Mouse (Mus musculus): ENCODE data around the gene Drc1. TPM values are rescaled to one million over a fixed set of nuclear protein-coding genes. Genes with fewer than 3 reads are reported as not detected.

The Drc1 gene
- polyA plus RNA-seq, 2 experiments = 0.73 to 0.98 TPM

- Histone ChIP-seq H3K27ac (no peak overlapping the region), H3K27me3 (ENCODE audit: control insufficient read depth, insufficient read depth, low read length) (no peaks in the 10 kb centered on the region), H3K36me3 (replicated peaks; ENCODE audit: control insufficient read depth, insufficient read depth, low read depth) (no peaks in the 10 kb centered on the region; the same call in 1 of the 2 replicates), H3K9me3 (ENCODE audit: control insufficient read depth, low read length) (no peaks in the 10 kb centered on the region), H3K9ac (replicated peaks) (no peak overlapping the region), H3K4me3 (ENCODE audit: insufficient read depth in 1 of 2, low read depth in 2 of 2, low read length in 2 of 2) (no peak overlapping the region), H3K4me1 (replicated peaks; ENCODE audit: control insufficient read depth in 2 of 2, insufficient read depth in 2 of 2, low read length in 1 of 2) (peaks cover 9 to 15% of the 10 kb centered on the region in 2 experiments), H3K4me2 (ENCODE audit: low read depth) (no peak overlapping the region)
- ATAC-seq (ENCODE audit: insufficient read depth) (no peak), DNase-seq (ENCODE audit: low read depth in 3 of 3, low spot score in 3 of 3) (no peak)
- WGBS (ENCODE audit: insufficient replicate concordance) = 80% methylated on average over 9 of the region's 9 CpGs
- TF ChIP-seq CTCF (IDR thresholded peaks at IDR 0.05; ENCODE audit: low read depth) = no peak
- TF ChIP-seq EP300 (IDR thresholded peaks at IDR 0.05; ENCODE audit: low read depth) = no peak
Measured at GRCm38 (mm10) chr5:30245861-30246416, 35.2 kb upstream of the Drc1 start.

GRCm38 (mm10) chr5:30247666-30248065 is 33.5 kb upstream of the Drc1 start:
- H3K27ac ChIP-seq = no peak overlapping the region
- DNase-seq (ENCODE audit: low read depth in 3 of 3, low spot score in 3 of 3) (no peak), ATAC-seq (ENCODE audit: insufficient read depth) (no peak)
- TF ChIP-seq CTCF (IDR thresholded peaks at IDR 0.05; ENCODE audit: low read depth) (peak; percentile 52), EP300 (IDR thresholded peaks at IDR 0.05; ENCODE audit: low read depth) (no peak)
- H3K36me3 ChIP-seq (replicated peaks; ENCODE audit: control insufficient read depth, insufficient read depth, low read depth) = peaks cover 6% of the 10 kb centered on the region; the same call in 1 of the 2 replicates
- no peaks in the 10 kb centered on the region for H3K9me3 ChIP-seq (ENCODE audit: control insufficient read depth, low read length)
- H3K4me1 ChIP-seq (replicated peaks; ENCODE audit: control insufficient read depth in 2 of 2, insufficient read depth in 2 of 2, low read length in 1 of 2) = peaks cover 2 to 12% of the 10 kb centered on the region in 2 experiments; a peak in 3 of 4 replicates
- no peak overlapping the region for H3K9ac ChIP-seq (replicated peaks)
- 74% methylated on average over 1 of the region's 1 CpGs for WGBS (ENCODE audit: insufficient replicate concordance)
- no peak overlapping the region for H3K4me3 ChIP-seq (ENCODE audit: insufficient read depth in 1 of 2, low read depth in 2 of 2, low read length in 2 of 2)
- H3K4me2 ChIP-seq (ENCODE audit: low read depth) = no peak overlapping the region
- H3K27me3 ChIP-seq (ENCODE audit: control insufficient read depth, insufficient read depth, low read length) = no peaks in the 10 kb centered on the region

GRCm38 (mm10) chr5:30255567-30256354 is 25.4 kb upstream of the Drc1 start:
- WGBS (ENCODE audit: insufficient replicate concordance) = 75% methylated on average over 12 of the region's 12 CpGs
- ATAC-seq (ENCODE audit: insufficient read depth) = no peak
- H3K4me3 ChIP-seq (ENCODE audit: insufficient read depth in 1 of 2, low read depth in 2 of 2, low read length in 2 of 2) = no peak overlapping the region
- no peak overlapping the region for H3K27ac ChIP-seq
- TF ChIP-seq EP300 (IDR thresholded peaks at IDR 0.05; ENCODE audit: low read depth) (no peak), CTCF (IDR thresholded peaks at IDR 0.05; ENCODE audit: low read depth) (peak; percentile 34; the same call in 1 of the 2 replicates)
- H3K27me3 ChIP-seq (ENCODE audit: control insufficient read depth, insufficient read depth, low read length) = no peaks in the 10 kb centered on the region
- H3K4me2 ChIP-seq (ENCODE audit: low read depth) = no peak overlapping the region
- H3K9ac ChIP-seq (replicated peaks) = no peak overlapping the region
- H3K9me3 ChIP-seq (ENCODE audit: control insufficient read depth, low read length) = no peaks in the 10 kb centered on the region
- no peak for DNase-seq (ENCODE audit: low read depth in 3 of 3, low spot score in 3 of 3)
- peaks cover 16% of the 10 kb centered on the region for H3K36me3 ChIP-seq (replicated peaks; ENCODE audit: control insufficient read depth, insufficient read depth, low read depth)
- H3K4me1 ChIP-seq (replicated peaks; ENCODE audit: control insufficient read depth in 2 of 2, insufficient read depth in 2 of 2, low read length in 1 of 2) = no peaks in the 10 kb centered on the region

GRCm38 (mm10) chr5:30258776-30259175 is 22.4 kb upstream of the Drc1 start:
- WGBS (ENCODE audit: insufficient replicate concordance) = 84% methylated on average over 7 of the region's 7 CpGs
- TF ChIP-seq EP300 (IDR thresholded peaks at IDR 0.05; ENCODE audit: low read depth) = no peak
- no peak for TF ChIP-seq CTCF (IDR thresholded peaks at IDR 0.05; ENCODE audit: low read depth)

GRCm38 (mm10) chr5:30270571-30271190 is 10.5 kb upstream of the Drc1 start:
- TF ChIP-seq CTCF (IDR thresholded peaks at IDR 0.05; ENCODE audit: low read depth) (no peak), EP300 (IDR thresholded peaks at IDR 0.05; ENCODE audit: low read depth) (no peak)

More at GRCm38 (mm10) chr5:30258776-30259175, 22.4 kb upstream of the Drc1 start:
- no peaks in the 10 kb centered on the region for H3K27me3 ChIP-seq (ENCODE audit: control insufficient read depth, insufficient read depth, low read length)
- DNase-seq (ENCODE audit: low read depth in 3 of 3, low spot score in 3 of 3) = no peak
- H3K9me3 ChIP-seq (ENCODE audit: control insufficient read depth, low read length) = no peaks in the 10 kb centered on the region
- no peak for ATAC-seq (ENCODE audit: insufficient read depth)
- no peak overlapping the region for H3K27ac ChIP-seq
- peaks cover 16% of the 10 kb centered on the region for H3K36me3 ChIP-seq (replicated peaks; ENCODE audit: control insufficient read depth, insufficient read depth, low read depth)
- no peaks in the 10 kb centered on the region for H3K4me1 ChIP-seq (replicated peaks; ENCODE audit: control insufficient read depth in 2 of 2, insufficient read depth in 2 of 2, low read length in 1 of 2)
- H3K4me2 ChIP-seq (ENCODE audit: low read depth) = no peak overlapping the region
- no peak overlapping the region for H3K4me3 ChIP-seq (ENCODE audit: insufficient read depth in 1 of 2, low read depth in 2 of 2, low read length in 2 of 2)
- H3K9ac ChIP-seq (replicated peaks) = no peak overlapping the region

More at GRCm38 (mm10) chr5:30270571-30271190, 10.5 kb upstream of the Drc1 start:
- Histone ChIP-seq H3K4me2 (ENCODE audit: low read depth) (no peak overlapping the region), H3K4me1 (replicated peaks; ENCODE audit: control insufficient read depth in 2 of 2, insufficient read depth in 2 of 2, low read length in 1 of 2) (no peaks in the 10 kb centered on the region), H3K27ac (no peak overlapping the region), H3K4me3 (ENCODE audit: insufficient read depth in 1 of 2, low read depth in 2 of 2, low read length in 2 of 2) (no peak overlapping the region), H3K9me3 (ENCODE audit: control insufficient read depth, low read length) (no peaks in the 10 kb centered on the region), H3K27me3 (ENCODE audit: control insufficient read depth, insufficient read depth, low read length) (no peaks in the 10 kb centered on the region), H3K9ac (replicated peaks) (no peak overlapping the region), H3K36me3 (replicated peaks; ENCODE audit: control insufficient read depth, insufficient read depth, low read depth) (peaks cover 18% of the 10 kb centered on the region)
- no peak for ATAC-seq (ENCODE audit: insufficient read depth)
- WGBS (ENCODE audit: insufficient replicate concordance) = 72% methylated on average over 11 of the region's 11 CpGs
- no peak for DNase-seq (ENCODE audit: low read depth in 3 of 3, low spot score in 3 of 3)

All from liver, embryonic 14.5 days (tissue).